ENCODE assay signal across 8 mouse cellular contexts in the genomic region with DNA sequence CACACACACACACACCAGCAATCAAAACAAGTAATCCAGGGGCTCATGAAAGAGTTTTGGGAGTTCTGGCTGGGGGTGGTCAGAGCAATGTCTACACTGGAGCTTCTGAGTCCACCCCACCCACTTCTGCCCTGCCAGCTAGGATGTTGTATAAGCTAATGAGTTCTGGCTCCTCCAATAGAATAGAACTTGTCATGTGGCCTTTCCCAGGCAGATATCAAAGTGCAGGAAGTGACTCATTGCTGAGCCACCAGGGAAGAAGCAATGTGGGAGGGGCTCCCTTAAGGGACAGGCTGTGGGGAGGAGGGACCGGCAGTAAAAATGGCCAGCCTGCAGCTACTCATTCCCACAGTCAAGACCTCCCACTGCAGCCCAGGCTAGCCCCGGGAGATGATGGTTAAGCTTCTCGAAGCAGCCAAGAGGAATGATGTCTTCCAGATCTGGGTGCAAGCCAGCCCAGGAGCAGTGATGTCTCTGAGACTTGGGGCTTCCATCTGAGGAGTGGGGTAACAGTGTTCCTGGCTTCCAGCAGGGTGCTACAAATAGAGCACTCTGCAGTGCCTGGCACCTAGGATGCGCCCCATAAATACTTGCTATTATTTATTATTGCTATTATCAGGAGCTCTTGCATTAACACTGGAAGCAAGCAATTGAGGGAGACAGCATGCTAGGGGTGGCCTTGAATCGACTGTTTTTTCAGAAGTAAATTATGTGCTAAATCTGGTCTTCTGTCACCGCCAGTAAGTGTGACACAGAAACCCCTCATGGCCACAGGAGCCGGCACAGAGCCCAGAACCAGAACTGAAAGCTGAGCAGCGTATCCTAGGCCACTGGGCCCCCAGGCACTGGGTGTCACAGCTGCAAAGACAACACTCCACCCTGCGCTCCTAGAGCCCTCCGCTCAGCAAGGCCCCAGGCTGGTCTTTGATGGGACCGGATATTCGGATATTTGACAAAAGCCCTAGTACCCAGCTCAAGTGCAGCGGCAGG.
A peak's percentile ranks its signal among the peaks of the same experiment; 100 is the strongest.
DNase-seq lines count a peak whose midpoint lies in the region; ATAC-seq and TF ChIP-seq lines count a peak whose summit lies in the region.

No protein-coding gene starts in this region.

- peak; percentile 85 for ATAC-seq in stomach, postnatal 0 days (ENCODE audit: low FRiP score, low TSS enrichment)

- no peak overlapping the region for H3K4me3 ChIP-seq in layer of hippocampus, adult 2 months
- no peak overlapping the region for H3K4me3 ChIP-seq in stomach, postnatal 0 days (ENCODE audit: low read depth, low read length)

- H3K4me1 ChIP-seq in stomach, postnatal 0 days (replicated peaks; ENCODE audit: control insufficient read depth, insufficient read depth), result no peaks in the 10 kb centered on the region; the same call in 1 of the 2 replicates

- TF ChIP-seq CTCF in layer of hippocampus, adult 2 months (conservative IDR thresholded peaks at IDR 0.05), result no peak
- no peak for TF ChIP-seq CTCF in stomach, postnatal 0 days (IDR thresholded peaks at IDR 0.05; ENCODE audit: low read depth)

- DNase-seq in layer of hippocampus, adult 2 months (ENCODE audit: low spot score in 2 of 2), result peak; percentile 19 to 53
- no peak for DNase-seq in layer of hippocampus, postnatal 25 days (ENCODE audit: extremely low spot score in 1 of 2, low spot score in 1 of 2)
- peak; percentile 90 for DNase-seq in adrenal gland, adult 2 months
- DNase-seq in heart, adult 18-20 months, result peak; percentile 67 to 84
- DNase-seq in kidney, adult 9 months, result peak; percentile 64
- DNase-seq in lung, adult 18-20 months, result peak; percentile 64 to 78
- DNase-seq in stomach, postnatal 0 days (ENCODE audit: low spot score), result peak; percentile 40
- DNase-seq in thymus, postnatal 36 days, result no peak

- H3K27me3 ChIP-seq in stomach, postnatal 0 days (ENCODE audit: control insufficient read depth, insufficient read depth, low read length), result no peaks in the 10 kb centered on the region

- no peak overlapping the region for H3K9ac ChIP-seq in stomach, postnatal 0 days (ENCODE audit: low read length)

- no peak overlapping the region for H3K27ac ChIP-seq in layer of hippocampus, adult 2 months
- H3K27ac ChIP-seq in stomach, postnatal 0 days (replicated peaks), result no peak overlapping the region

- H3K36me3 ChIP-seq in stomach, postnatal 0 days (ENCODE audit: control insufficient read depth, insufficient read depth, low read length), result no peaks in the 10 kb centered on the region

- TF ChIP-seq EP300 in stomach, postnatal 0 days (optimal IDR thresholded peaks at IDR 0.05), result no peak

- WGBS in stomach, postnatal 0 days, result 65% methylated on average over 13 of the region's 13 CpGs

- H3K4me2 ChIP-seq in stomach, postnatal 0 days (replicated peaks; ENCODE audit: low read depth), result no peak overlapping the region

- H3K9me3 ChIP-seq in stomach, postnatal 0 days (ENCODE audit: control insufficient read depth, low read length), result no peaks in the 10 kb centered on the region

Comparison
In these comparisons a context has a peak if more than half of its experiments do, and no peak if none do; other contexts are left out.
1. DNase-seq: peak in layer of hippocampus, adult 2 months (2 of 2), adrenal gland, adult 2 months (single experiment), heart, adult 18-20 months (2 of 2), kidney, adult 9 months (single experiment), lung, adult 18-20 months (2 of 2) and stomach, postnatal 0 days (single experiment); none in layer of hippocampus, postnatal 25 days (0 of 2) and thymus, postnatal 36 days (0 of 2).